ENCODE assay signal across 7 mouse cellular contexts in the genomic region with DNA sequence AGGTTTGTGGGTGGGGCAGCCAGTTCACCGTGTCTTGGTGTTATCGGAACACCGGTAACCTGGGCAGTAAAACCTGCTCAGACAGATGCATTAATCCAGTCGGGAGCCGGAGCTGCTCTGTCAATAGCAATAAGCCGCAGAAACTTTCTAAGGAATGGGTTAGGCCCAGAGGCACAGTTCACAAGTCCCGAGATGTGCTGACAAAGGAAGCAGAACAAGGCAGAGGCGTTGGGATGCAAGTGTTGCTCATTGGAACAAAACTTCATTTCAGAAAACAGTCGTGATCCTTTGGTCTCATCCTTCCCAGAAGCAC. TPM values are rescaled to one million over a fixed set of nuclear protein-coding genes. Genes with fewer than 3 reads are reported as not detected.
DNase-seq lines count a peak whose midpoint lies in the region; ATAC-seq and TF ChIP-seq lines count a peak whose summit lies in the region.

No protein-coding gene starts in this region.

- no peak for TF ChIP-seq POLR2A in small intestine, adult 2 months (IDR thresholded peaks at IDR 0.05; ENCODE audit: low read depth, low read length)

- H3K9me3 ChIP-seq in lung, postnatal 0 days (ENCODE audit: low read length) = no peaks in the 10 kb centered on the region
- no peaks in the 10 kb centered on the region for H3K9me3 ChIP-seq in forebrain, embryonic 11.5 days (ENCODE audit: control insufficient read depth, low read length)
- H3K9me3 ChIP-seq in limb, embryonic 12.5 days = no peaks in the 10 kb centered on the region

- peak; percentile 63 for DNase-seq in lung, postnatal 0 days (ENCODE audit: low spot score)
- no peak for DNase-seq in lung, postnatal 10 days
- DNase-seq in forebrain, embryonic 11.5 days (ENCODE audit: low spot score) = no peak
- no peak for DNase-seq in cerebellum, adult 8-10 months
- DNase-seq in left cerebral cortex, postnatal 25 days (ENCODE audit: low spot score in 2 of 2) = no peak

- no peak for TF ChIP-seq EP300 in lung, postnatal 0 days (IDR thresholded peaks at IDR 0.05)

- 4% methylated on average over 9 of the region's 9 CpGs for WGBS in lung, postnatal 0 days
- 2% methylated on average over 9 of the region's 9 CpGs for WGBS in forebrain, embryonic 11.5 days
- 3% methylated on average over 9 of the region's 9 CpGs for WGBS in limb, embryonic 12.5 days
- 2% methylated on average over 9 of the region's 9 CpGs for WGBS in small intestine, adult 2 months

- intact Hi-C loops in left cerebral cortex, postnatal 25 days (cut with DNase I) = loop anchor here (2.0 to 5.0 kb wide), 3 partner anchors 47 to 267 kb away; a partner anchor contains a TSS

- no peaks in the 10 kb centered on the region for H3K27me3 ChIP-seq in lung, postnatal 0 days (replicated peaks; ENCODE audit: insufficient read depth, low read length)
- H3K27me3 ChIP-seq in forebrain, embryonic 11.5 days (ENCODE audit: control insufficient read depth, insufficient read depth, low read length) = peaks cover 12% of the 10 kb centered on the region
- H3K27me3 ChIP-seq in limb, embryonic 12.5 days = peaks cover 29% of the 10 kb centered on the region
- no peaks in the 10 kb centered on the region for H3K27me3 ChIP-seq in small intestine, adult 2 months (ENCODE audit: control insufficient read depth, insufficient read depth, low read length)

- H3K4me3 ChIP-seq in lung, postnatal 0 days (ENCODE audit: low read depth, low read length) = peak overlapping the region; percentile 55
- H3K4me3 ChIP-seq in forebrain, embryonic 11.5 days (ENCODE audit: low read depth, low read length) = peak overlapping the region; percentile 52
- H3K4me3 ChIP-seq in limb, embryonic 12.5 days (replicated peaks) = peak overlapping the region; percentile 63
- peak overlapping the region; percentile 66 for H3K4me3 ChIP-seq in small intestine, adult 2 months (ENCODE audit: low read depth, low read length)

- no peak for ATAC-seq in lung, postnatal 0 days
- ATAC-seq in forebrain, embryonic 11.5 days (replicated peaks; ENCODE audit: low FRiP score) = no peak
- no peak for ATAC-seq in limb, embryonic 12.5 days (ENCODE audit: insufficient number of reproducible peaks, insufficient read depth, low FRiP score, low TSS enrichment, low read depth)

- TF ChIP-seq CTCF in lung, postnatal 0 days (IDR thresholded peaks at IDR 0.05) = no peak
- TF ChIP-seq CTCF in small intestine, adult 2 months (IDR thresholded peaks at IDR 0.05; ENCODE audit: extremely low read depth, insufficient read length, insufficient replicate concordance, low read depth, low read length) = no peak

- peak overlapping the region; percentile 74 for H3K4me2 ChIP-seq in lung, postnatal 0 days (replicated peaks; ENCODE audit: low read depth, low read length)
- H3K4me2 ChIP-seq in forebrain, embryonic 11.5 days (ENCODE audit: low read depth, low read length, severe bottlenecking) = peak overlapping the region; percentile 95
- H3K4me2 ChIP-seq in limb, embryonic 12.5 days = peak overlapping the region; percentile 90

- H3K36me3 ChIP-seq in lung, postnatal 0 days (ENCODE audit: insufficient read depth, low read length) = no peaks in the 10 kb centered on the region
- no peaks in the 10 kb centered on the region for H3K36me3 ChIP-seq in forebrain, embryonic 11.5 days (ENCODE audit: control insufficient read depth, insufficient read depth, low read length)
- no peaks in the 10 kb centered on the region for H3K36me3 ChIP-seq in limb, embryonic 12.5 days
- no peaks in the 10 kb centered on the region for H3K36me3 ChIP-seq in small intestine, adult 2 months (ENCODE audit: control insufficient read depth, insufficient read depth, low read length)

- no peaks in the 10 kb centered on the region for H3K4me1 ChIP-seq in lung, postnatal 0 days (ENCODE audit: insufficient read depth, low read depth, low read length)
- peaks cover 9% of the 10 kb centered on the region for H3K4me1 ChIP-seq in forebrain, embryonic 11.5 days (replicated peaks; ENCODE audit: control insufficient read depth, insufficient read depth, low read length)
- H3K4me1 ChIP-seq in limb, embryonic 12.5 days (replicated peaks) = 0 out of 2 replicates have a peak, but pooled peaks cover 3% of the 10 kb centered on the region
- H3K4me1 ChIP-seq in small intestine, adult 2 months (ENCODE audit: control insufficient read depth, insufficient read depth, insufficient read length, low read length) = peaks cover 7% of the 10 kb centered on the region; the same call in 1 of the 2 replicates

- peak overlapping the region; percentile 91 for H3K27ac ChIP-seq in lung, postnatal 0 days (ENCODE audit: low read length)
- no peak overlapping the region for H3K27ac ChIP-seq in forebrain, embryonic 11.5 days (ENCODE audit: low read depth, low read length)
- H3K27ac ChIP-seq in limb, embryonic 12.5 days = peak overlapping the region; percentile 82
- peak overlapping the region; percentile 95 for H3K27ac ChIP-seq in small intestine, adult 2 months (ENCODE audit: insufficient read depth, low read depth, low read length)

- H3K9ac ChIP-seq in lung, postnatal 0 days (replicated peaks; ENCODE audit: low read depth) = peak overlapping the region; percentile 60
- H3K9ac ChIP-seq in forebrain, embryonic 11.5 days (ENCODE audit: low read length) = peak overlapping the region; percentile 71
- H3K9ac ChIP-seq in limb, embryonic 12.5 days (replicated peaks) = peak overlapping the region; percentile 76

RNA-seq across cellular contexts. Expression of a gene that starts 6.5 kb away (rescaled TPM):
- polyA plus RNA-seq in lung, postnatal 0 days (2015; fragmentation: Nextera tagmentation; extraction: Ambion mirVana) = 4.3 and 6.4 TPM in 2 replicates
- 6.4 TPM in 2 replicates for polyA plus RNA-seq in forebrain, embryonic 11.5 days (2014; fragmentation: Nextera tagmentation; extraction: Ambion mirVana)
- 7.1 and 7.4 TPM in 2 replicates for polyA plus RNA-seq in limb, embryonic 12.5 days (2016; fragmentation: Nextera tagmentation; extraction: Ambion mirVana)
- polyA plus RNA-seq in small intestine, adult 2 months (2012; rRNA removed) = 0.32 TPM in 1 of 2 replicates, not detected in the other
- total RNA-seq in left cerebral cortex, postnatal 25 days (2021) = 1 to 10 TPM; 6.4 to 6.7 TPM
